Mouse (Mus musculus) gastrocnemius, postnatal 14 days (tissue): ENCODE measurements around the gene 2810408A11Rik. TPM values are rescaled to one million over a fixed set of nuclear protein-coding genes. Genes with fewer than 3 reads are reported as not detected.
A peak's percentile ranks its signal among the peaks of the same experiment; 100 is the strongest.

ENCODE experiments used
- DNase-seq: peaks from one replicate; pipeline ENCODE4 v3.0.0; 2021; ENCODE audit warnings: mixed read lengths
- intact Hi-C: fragments of 180-260 bp; cut with DNase I; formaldehyde crosslinking; loops from one replicate; pipeline ENCODE4 v1.15.1; 2025; ENCODE audit warnings: low total_unique reads
- long read RNA-seq, 2 experiments: library from polyadenylated mRNA; stranded (forward); transcript quantifications; one replicate each; pipeline ENCODE4 v2.0.0; 2021
- total RNA-seq, 2 experiments: library from RNA; stranded (reverse); gene quantifications; 2 replicates each; pipeline ENCODE4 v1.2.3; 2021

The 2810408A11Rik gene
- total RNA-seq, result under 1 TPM; 0.62 to 0.84 TPM
- long read RNA-seq, experiment 1, partial matches to known transcripts, result 0 of 1 reads
- long read RNA-seq, experiment 1, other reads (novel, unspliced or antisense), result 1 of 1 reads
- long read RNA-seq, experiment 2, partial matches to known transcripts, result 0 of 2 reads
- long read RNA-seq, experiment 2, other reads (novel, unspliced or antisense), result 0 of 2 reads

- intact Hi-C loops, result no loop called here
- DNase-seq, result peak; percentile 87
Measured at GRCm38 (mm10) chr11:69900471-69901405, at the start of gene 2810408A11Rik, which contains the start of gene Neurl4. Gene 2810408A11Rik (minus strand): TSS chr11:69900987. Gene Neurl4 (plus strand): TSS chr11:69901072.

- intact Hi-C loops, result no loop called here
- DNase-seq, result peak; percentile 86
Measured at GRCm38 (mm10) chr11:69948763-69949150, 48.0 kb upstream of the 2810408A11Rik start.

GRCm38 (mm10) chr11:69948066-69948762, 47.4 kb upstream of the 2810408A11Rik start, which contains the start of gene Slc2a4:
Gene Slc2a4 (minus strand): TSS chr11:69948188.
- intact Hi-C loops, result no loop called here
- peak; percentile 96 for DNase-seq

- intact Hi-C loops, result no loop called here
- peak; percentile 80 for DNase-seq
Measured at GRCm38 (mm10) chr11:69947337-69948065, 46.7 kb upstream of the 2810408A11Rik start.

GRCm38 (mm10) chr11:69945997-69946891, 45.5 kb upstream of the 2810408A11Rik start:
- no peak for DNase-seq
- intact Hi-C loops, result no loop called here

- DNase-seq, result no peak
- intact Hi-C loops, result no loop called here
Measured at GRCm38 (mm10) chr11:69945216-69945615, 44.4 kb upstream of the 2810408A11Rik start.

GRCm38 (mm10) chr11:69940962-69941361, 40.2 kb upstream of the 2810408A11Rik start:
- intact Hi-C loops, result no loop called here
- no peak for DNase-seq

- no peak for DNase-seq
- intact Hi-C loops, result loop anchor here (10.0 kb wide), 1 partner anchor 65 kb away; the partner anchor contains the start of gene Dvl2
Measured at GRCm38 (mm10) chr11:69939731-69940130, 38.9 kb upstream of the 2810408A11Rik start.

GRCm38 (mm10) chr11:69939181-69939580, 38.4 kb upstream of the 2810408A11Rik start:
- no peak for DNase-seq
- intact Hi-C loops, result loop anchor here (10.0 kb wide), 1 partner anchor 66 kb away; the partner anchor contains the start of gene Dvl2

- no peak for DNase-seq
- intact Hi-C loops, result loop anchor here (10.0 kb wide), 1 partner anchor 66 kb away; the partner anchor contains the start of gene Dvl2
Measured at GRCm38 (mm10) chr11:69938401-69938979, 37.7 kb upstream of the 2810408A11Rik start.

GRCm38 (mm10) chr11:69937834-69938233, 37.0 kb upstream of the 2810408A11Rik start:
- intact Hi-C loops, result loop anchor here (10.0 kb wide), 1 partner anchor 67 kb away; the partner anchor contains the start of gene Dvl2
- no peak for DNase-seq

- intact Hi-C loops, result loop anchor here (10.0 kb wide), 1 partner anchor 67 kb away; the partner anchor contains the start of gene Dvl2
Measured at GRCm38 (mm10) chr11:69937385-69937784, 36.6 kb upstream of the 2810408A11Rik start.

GRCm38 (mm10) chr11:69936714-69937347, 36.0 kb upstream of the 2810408A11Rik start:
- no peak for DNase-seq
- intact Hi-C loops, result loop anchor here (10.0 kb wide), 1 partner anchor 68 kb away; the partner anchor contains the start of gene Dvl2

More at GRCm38 (mm10) chr11:69937385-69937784, 36.6 kb upstream of the 2810408A11Rik start:
- peak; percentile 79 for DNase-seq

GRCm38 (mm10) chr11:69936156-69936555, 35.4 kb upstream of the 2810408A11Rik start:
- no peak for DNase-seq
- intact Hi-C loops, result loop anchor here (10.0 kb wide), 1 partner anchor 69 kb away; the partner anchor contains the start of gene Dvl2

- peak; percentile 86 for DNase-seq
- intact Hi-C loops, result loop anchor here (10.0 kb wide), 1 partner anchor 69 kb away; the partner anchor contains the start of gene Dvl2
Measured at GRCm38 (mm10) chr11:69935137-69935879, 34.5 kb upstream of the 2810408A11Rik start, which contains the start of gene Ybx2. Gene Ybx2 (plus strand): TSS chr11:69935796.

GRCm38 (mm10) chr11:69934681-69935080, 33.9 kb upstream of the 2810408A11Rik start:
- intact Hi-C loops, result loop anchor here (10.0 kb wide), 1 partner anchor 70 kb away; the partner anchor contains the start of gene Dvl2
- no peak for DNase-seq
